Mouse (Mus musculus) spleen, postnatal 4 days (tissue): ENCODE measurements around the gene Surf4.
A peak's percentile ranks its signal among the peaks of the same experiment; 100 is the strongest.
"Not testable (repeated sequence)": the region's sequence is repeated elsewhere in the genome, so short reads cannot be mapped to it uniquely, and the experiment has no call there.

Experiments
- DNase-seq, 2 experiments: peaks; one replicate each; pipeline ENCODE4 v3.0.0; 2022; ENCODE audit warnings: low spot score in 2 of 2

The Surf4 gene

GRCm38 (mm10) chr2:26902467-26903220, 31.1 kb downstream of the Surf4 start, which contains the start of gene Surf6:
Gene Surf6, minus strand, starts transcription at chr2:26902879.
- DNase-seq, result peak; percentile 89 to 94

- DNase-seq, result no peak
Observed at GRCm38 (mm10) chr2:26901834-26902400, 31.8 kb downstream of the Surf4 start.

GRCm38 (mm10) chr2:26900731-26901130, 33.0 kb downstream of the Surf4 start:
- no peak for DNase-seq

- no peak for DNase-seq
Observed at GRCm38 (mm10) chr2:26895898-26896297, 37.8 kb downstream of the Surf4 start.

GRCm38 (mm10) chr2:26886170-26886569, 47.6 kb downstream of the Surf4 start:
- DNase-seq, result not testable (repeated sequence)

GRCm38 (mm10) chr2:26885541-26885940, 48.2 kb downstream of the Surf4 start:
- not testable (repeated sequence) for DNase-seq

- DNase-seq, result no peak
Observed at GRCm38 (mm10) chr2:26878571-26878970, 55.2 kb downstream of the Surf4 start.

- no peak for DNase-seq
Observed at GRCm38 (mm10) chr2:26870666-26871065, 63.1 kb downstream of the Surf4 start.
